Mouse (Mus musculus) olfactory bulb, adult 2 months (tissue): Measurements from ENCODE around the gene Ppl.

Source experiments
- CTCF ChIP-seq: fragments of 200-500 bp; IDR thresholded peaks from 2 replicates; pipeline ENCODE4 v1.5.1; 2012; ENCODE audit warnings: low read depth, mild to moderate bottlenecking, low read length, moderate library complexity; ENCODE audit not compliant: insufficient read depth
- POLR2A ChIP-seq: fragments of 200-500 bp; IDR thresholded peaks from 2 replicates; pipeline ENCODE4 v1.6.1; 2012; ENCODE audit warnings: mild to moderate bottlenecking, low read depth, low read length, moderate library complexity; ENCODE audit not compliant: insufficient read depth

GRCm38 (mm10) chr16:5135551-5136261, 3.5 kb upstream of the Ppl start:
- TF ChIP-seq POLR2A (no peak), CTCF (no peak)
